9 mouse cellular contexts compared by ENCODE assay signal in the genomic region with DNA sequence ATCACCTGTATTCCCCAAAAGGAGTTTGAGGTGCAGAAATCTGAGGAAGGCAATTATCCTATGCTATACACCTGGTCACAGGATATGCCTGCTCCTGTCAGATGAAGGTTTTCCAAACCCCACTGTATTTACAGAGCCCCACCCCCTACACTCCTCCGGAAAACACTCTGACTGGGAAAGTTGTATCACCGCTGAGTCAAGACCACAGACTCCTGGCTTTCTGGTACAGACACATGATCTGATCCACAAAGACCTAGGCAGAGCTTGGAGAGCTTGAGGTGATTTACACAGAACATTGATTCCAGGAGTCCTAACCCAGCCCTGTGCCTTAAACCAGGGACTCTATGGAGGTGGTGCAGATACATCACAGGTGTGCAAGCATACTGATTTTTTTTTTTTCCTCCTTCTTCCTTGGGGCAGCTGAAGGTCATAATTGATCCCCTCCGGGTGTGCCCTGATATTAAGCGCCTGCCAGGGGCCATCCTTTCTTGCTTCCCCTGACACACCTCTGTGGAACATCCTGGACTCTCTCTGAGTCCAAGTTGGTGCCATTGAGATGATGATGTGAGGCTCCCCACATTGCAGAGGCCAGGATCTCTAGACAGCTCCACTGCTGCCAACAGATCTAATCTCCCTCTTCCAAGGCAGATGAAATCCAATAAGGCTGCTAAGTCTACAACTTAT. TPM values are rescaled to one million over a fixed set of nuclear protein-coding genes. Genes with fewer than 3 reads are reported as not detected.
A peak's percentile ranks its signal among the peaks of the same experiment; 100 is the strongest.
DNase-seq lines count a peak whose midpoint lies in the region; ATAC-seq lines count a peak whose summit lies in the region.
"Had no signal": no experiment of that assay in that cellular context is flagged by ENCODE, and none has a peak within 500 bp of the region (broad histone marks: within the 10 kb centered on the region; RNA-seq: fewer than 3 reads in every experiment).

No protein-coding gene starts in this region.

- H3K27ac ChIP-seq in neural tube, embryonic 11.5 days (ENCODE audit: low read depth, low read length) = no peak overlapping the region
- no peak overlapping the region for H3K27ac ChIP-seq in forebrain, embryonic 12.5 days
- H3K27ac ChIP-seq in limb, embryonic 15.5 days = no peak overlapping the region; the same call in 1 of the 2 replicates
- no peak overlapping the region for H3K27ac ChIP-seq in stomach, embryonic 16.5 days (ENCODE audit: low read length)

- H3K4me3 ChIP-seq in neural tube, embryonic 11.5 days (ENCODE audit: low read depth, low read length) = peak overlapping the region; percentile 85
- peak overlapping the region; percentile 84 for H3K4me3 ChIP-seq in forebrain, embryonic 12.5 days (replicated peaks)
- H3K4me3 ChIP-seq in limb, embryonic 15.5 days = peak overlapping the region; percentile 84
- H3K4me3 ChIP-seq in stomach, embryonic 16.5 days (replicated peaks; ENCODE audit: low read length) = peak overlapping the region; percentile 84

- no peak for ATAC-seq in neural tube, embryonic 11.5 days (ENCODE audit: insufficient read depth, low FRiP score, low TSS enrichment)
- ATAC-seq in forebrain, embryonic 12.5 days (ENCODE audit: low FRiP score) = no peak
- ATAC-seq in limb, embryonic 15.5 days (ENCODE audit: insufficient number of reproducible peaks, low FRiP score, low TSS enrichment, low read depth) = no peak
- no peak for ATAC-seq in stomach, embryonic 16.5 days (ENCODE audit: insufficient read depth, low FRiP score)

- H3K4me2 ChIP-seq in neural tube, embryonic 11.5 days (ENCODE audit: low read depth) = peak overlapping the region; percentile 78
- peak overlapping the region; percentile 75 for H3K4me2 ChIP-seq in forebrain, embryonic 12.5 days
- peak overlapping the region; percentile 67 for H3K4me2 ChIP-seq in limb, embryonic 15.5 days
- peak overlapping the region; percentile 78 for H3K4me2 ChIP-seq in stomach, embryonic 16.5 days (ENCODE audit: low read depth, low read length)

- no peak overlapping the region for H3K9ac ChIP-seq in neural tube, embryonic 11.5 days (ENCODE audit: low read length)
- H3K9ac ChIP-seq in forebrain, embryonic 12.5 days = peak overlapping the region; percentile 85; the same call in 1 of the 2 replicates
- H3K9ac ChIP-seq in limb, embryonic 15.5 days = 0 out of 2 replicates have a peak overlapping the region, but pooled peaks have one; percentile 82
- peak overlapping the region; percentile 55 for H3K9ac ChIP-seq in stomach, embryonic 16.5 days (ENCODE audit: low read length)

- no peaks in the 10 kb centered on the region for H3K9me3 ChIP-seq in neural tube, embryonic 11.5 days (ENCODE audit: control insufficient read depth, low read length)
- H3K9me3 ChIP-seq in forebrain, embryonic 12.5 days = no peaks in the 10 kb centered on the region
- no peaks in the 10 kb centered on the region for H3K9me3 ChIP-seq in limb, embryonic 15.5 days
- no peaks in the 10 kb centered on the region for H3K9me3 ChIP-seq in stomach, embryonic 16.5 days (replicated peaks; ENCODE audit: control insufficient read depth, low read length)

- no peaks in the 10 kb centered on the region for H3K36me3 ChIP-seq in neural tube, embryonic 11.5 days (ENCODE audit: control insufficient read depth, insufficient read depth, low read length)
- no peaks in the 10 kb centered on the region for H3K36me3 ChIP-seq in forebrain, embryonic 12.5 days (replicated peaks)
- H3K36me3 ChIP-seq in limb, embryonic 15.5 days = no peaks in the 10 kb centered on the region
- no peaks in the 10 kb centered on the region for H3K36me3 ChIP-seq in stomach, embryonic 16.5 days (ENCODE audit: control insufficient read depth, insufficient read depth, low read length)

- H3K27me3 ChIP-seq in neural tube, embryonic 11.5 days (ENCODE audit: control insufficient read depth, insufficient read depth, low read length) = no peaks in the 10 kb centered on the region
- H3K27me3 ChIP-seq in forebrain, embryonic 12.5 days = peaks cover 5% of the 10 kb centered on the region
- no peaks in the 10 kb centered on the region for H3K27me3 ChIP-seq in limb, embryonic 15.5 days
- peaks cover 3% of the 10 kb centered on the region; the same call in 1 of the 2 replicates for H3K27me3 ChIP-seq in stomach, embryonic 16.5 days (ENCODE audit: control insufficient read depth, insufficient read depth, low read length)

- no peak for DNase-seq in neural tube, embryonic 11.5 days (ENCODE audit: low spot score)
- DNase-seq in neural tube, embryonic 10.5 days (ENCODE audit: extremely low spot score, low spot score) = no peak
- no peak for DNase-seq in ovary, postnatal 10 days (ENCODE audit: low spot score)
- no peak for DNase-seq in cerebellum, adult 9-11 months
- no peak for DNase-seq in spleen, postnatal 4 days (ENCODE audit: low spot score in 2 of 2)
- DNase-seq: adrenal gland, postnatal 10 days had no signal

- 71% methylated on average over 4 of the region's 4 CpGs for WGBS in neural tube, embryonic 11.5 days
- WGBS in forebrain, embryonic 12.5 days = 75% methylated on average over 4 of the region's 4 CpGs
- WGBS in limb, embryonic 15.5 days = 37% methylated on average over 4 of the region's 4 CpGs
- 27% methylated on average over 4 of the region's 4 CpGs for WGBS in stomach, embryonic 16.5 days

- peaks cover 6% of the 10 kb centered on the region; the same call in 1 of the 2 replicates for H3K4me1 ChIP-seq in neural tube, embryonic 11.5 days (ENCODE audit: control insufficient read depth, insufficient read depth, low read length)
- peaks cover 21% of the 10 kb centered on the region for H3K4me1 ChIP-seq in forebrain, embryonic 12.5 days
- peaks cover 33% of the 10 kb centered on the region for H3K4me1 ChIP-seq in limb, embryonic 15.5 days
- peaks cover 15% of the 10 kb centered on the region for H3K4me1 ChIP-seq in stomach, embryonic 16.5 days (ENCODE audit: control insufficient read depth, insufficient read depth, low read length)

RNA-seq across cellular contexts. Expression of a gene that starts 1.6 kb away (rescaled TPM):
- polyA plus RNA-seq in neural tube, embryonic 11.5 days (2014; fragmentation: Nextera tagmentation; extraction: Ambion mirVana) = 13.7 and 14.5 TPM in 2 replicates
- polyA plus RNA-seq in forebrain, embryonic 12.5 days (2016; fragmentation: Nextera tagmentation; extraction: Ambion mirVana) = 12.1 and 14.1 TPM in 2 replicates
- 25.0 and 26.9 TPM in 2 replicates for polyA plus RNA-seq in limb, embryonic 15.5 days (2015; fragmentation: Nextera tagmentation; extraction: Ambion mirVana)
- polyA plus RNA-seq in stomach, embryonic 16.5 days (2015; fragmentation: Nextera tagmentation; extraction: Ambion mirVana) = 14.2 and 16.6 TPM in 2 replicates

RNA-seq across cellular contexts. Expression of a gene that starts 24.0 kb away (rescaled TPM):
- 237 and 246 TPM in 2 replicates for polyA plus RNA-seq in neural tube, embryonic 11.5 days (2014; fragmentation: Nextera tagmentation; extraction: Ambion mirVana)
- polyA plus RNA-seq in forebrain, embryonic 12.5 days (2016; fragmentation: Nextera tagmentation; extraction: Ambion mirVana) = 252 and 256 TPM in 2 replicates
- 327 and 351 TPM in 2 replicates for polyA plus RNA-seq in limb, embryonic 15.5 days (2015; fragmentation: Nextera tagmentation; extraction: Ambion mirVana)
- 438 and 480 TPM in 2 replicates for polyA plus RNA-seq in stomach, embryonic 16.5 days (2015; fragmentation: Nextera tagmentation; extraction: Ambion mirVana)
